Mouse (Mus musculus): ENCODE measurements around the gene Brap.

DNA sequence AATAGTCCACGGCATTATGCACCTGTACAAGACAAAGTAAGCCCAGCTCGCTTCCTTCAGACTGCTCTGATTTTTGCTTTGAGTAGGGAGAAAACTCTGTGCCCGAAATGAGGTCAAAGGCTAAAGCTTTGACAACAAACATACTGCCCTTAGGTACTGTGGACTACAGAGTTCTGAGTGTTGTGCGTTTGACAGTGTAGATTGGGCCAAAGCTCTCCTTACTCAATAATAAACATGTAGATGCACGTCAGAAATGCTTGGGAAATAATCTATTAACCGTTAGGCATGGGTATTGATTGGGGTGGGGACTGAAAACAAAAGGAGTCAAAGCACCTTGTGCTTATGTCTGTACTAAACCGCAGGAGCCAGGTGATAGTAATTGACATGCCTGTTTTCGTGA lies 3.1 kb downstream of the Brap start:
- TF ChIP-seq POLR2A (IDR thresholded peaks at IDR 0.05; ENCODE audit: insufficient read depth, low read length) (no peak), CTCF (IDR thresholded peaks at IDR 0.05; ENCODE audit: low read depth, low read length) (no peak), EP300 (IDR thresholded peaks at IDR 0.05; ENCODE audit: insufficient read depth, low read depth, low read length) (no peak)
